Mouse (Mus musculus) retina, postnatal 1 day (tissue): Measurements from ENCODE around the gene Taf3.

Source experiments
- DNase-seq: peaks from one replicate; pipeline ENCODE4 v3.0.0-alpha.2; 2012

Taf3 gene

DNA sequence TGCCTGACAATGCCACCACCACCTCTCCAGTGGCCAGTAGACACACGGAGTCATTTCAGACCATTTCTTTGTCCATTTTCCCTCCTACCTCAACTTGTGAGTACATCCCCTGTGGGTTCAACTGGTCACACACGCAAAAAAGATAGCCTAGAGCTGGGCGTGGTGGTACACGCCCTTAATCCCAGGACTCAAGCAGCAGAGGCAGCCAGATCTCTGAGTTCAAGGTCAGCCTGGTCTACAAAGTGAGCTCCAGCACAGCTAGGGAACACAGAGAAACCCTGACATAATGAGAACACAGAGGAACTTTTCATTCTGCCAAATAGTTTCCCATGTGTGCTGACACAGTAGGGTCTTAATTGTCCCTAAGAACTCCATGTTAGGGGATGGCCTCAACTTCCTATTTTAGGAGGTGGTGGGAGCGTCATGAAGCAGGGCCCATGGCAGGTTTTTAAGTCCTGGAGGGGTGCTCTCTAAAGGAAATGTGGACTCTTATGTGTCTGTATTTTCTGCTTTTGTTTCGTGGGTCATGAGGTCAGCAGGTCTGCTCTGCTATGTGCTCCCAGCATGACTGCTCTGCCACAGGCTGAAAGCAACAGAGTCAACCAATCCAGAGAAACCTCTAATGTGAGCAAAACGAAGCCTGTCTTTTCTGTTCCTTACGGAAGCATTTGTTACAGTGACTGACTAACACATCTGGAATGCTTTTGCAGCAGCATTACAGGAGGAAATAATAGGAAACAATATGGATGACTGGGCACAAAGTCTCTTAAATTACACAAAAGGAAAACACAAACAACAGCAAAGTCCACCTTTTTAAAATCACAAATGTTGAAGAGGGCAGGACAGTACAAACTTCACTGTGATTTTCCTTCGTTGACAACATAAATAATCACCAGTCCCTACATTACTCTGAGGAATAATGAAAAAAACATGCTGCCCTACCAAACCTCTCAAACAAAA, 92.5 kb downstream of the Taf3 start:
- DNase-seq = no peak

DNA sequence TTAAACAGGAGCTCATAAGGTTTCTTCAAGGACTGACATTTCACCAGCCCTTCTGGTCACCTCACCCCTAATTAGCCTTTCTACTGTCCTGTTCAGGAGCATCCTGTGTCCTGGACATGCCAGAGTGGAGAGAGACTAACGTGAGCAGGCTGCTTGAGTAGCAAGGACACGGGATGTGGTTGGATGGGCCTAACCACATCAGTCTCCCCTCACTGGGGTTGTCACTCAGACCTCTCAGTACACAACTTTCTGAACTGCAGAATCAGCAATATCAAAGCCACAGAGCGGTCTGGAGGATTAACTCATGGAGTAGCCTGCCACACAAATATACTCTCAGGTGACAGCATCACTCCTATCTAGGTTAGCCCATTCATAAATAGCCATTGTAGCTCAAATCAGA, 101.7 kb downstream of the Taf3 start:
- no peak for DNase-seq

DNA sequence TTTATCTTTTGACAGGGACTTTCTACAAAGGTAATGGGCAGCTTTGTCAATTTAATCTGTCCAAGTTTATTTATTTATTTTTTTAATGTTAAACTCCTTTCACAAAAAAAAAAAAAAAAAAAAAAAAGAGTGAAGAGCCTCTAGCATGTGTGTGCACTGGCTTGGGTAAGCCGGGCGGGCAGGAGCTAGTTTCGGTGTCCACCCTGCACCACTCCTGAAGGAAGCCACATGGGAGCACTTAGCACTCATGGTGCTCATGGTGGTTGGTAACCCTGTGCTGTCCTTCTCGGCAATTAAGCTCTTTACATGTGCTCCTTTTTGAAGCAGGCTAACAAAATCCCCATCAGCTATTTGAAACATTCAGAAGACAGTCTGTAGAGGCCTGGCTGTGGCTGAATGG, 102.8 kb downstream of the Taf3 start:
- no peak for DNase-seq

DNA sequence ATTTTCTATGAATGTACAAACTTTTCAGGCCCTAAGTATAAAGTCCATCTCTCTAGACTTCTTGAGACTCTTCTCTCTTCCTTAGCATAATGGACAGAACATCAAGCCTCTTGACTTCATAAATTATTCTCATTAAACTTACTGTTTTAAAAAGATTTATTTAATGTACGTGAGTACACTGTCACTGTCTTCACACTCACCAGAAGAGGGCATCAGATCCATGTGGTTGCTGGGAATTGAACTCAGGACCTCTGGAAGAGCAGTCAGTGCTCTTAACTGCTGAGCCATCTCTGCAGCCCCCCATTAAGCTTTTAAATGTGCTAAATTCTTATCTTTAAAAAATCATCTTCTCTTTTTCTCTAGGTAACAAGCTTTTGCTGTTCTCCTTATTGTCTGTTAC, 105.4 kb downstream of the Taf3 start:
- no peak for DNase-seq

DNA sequence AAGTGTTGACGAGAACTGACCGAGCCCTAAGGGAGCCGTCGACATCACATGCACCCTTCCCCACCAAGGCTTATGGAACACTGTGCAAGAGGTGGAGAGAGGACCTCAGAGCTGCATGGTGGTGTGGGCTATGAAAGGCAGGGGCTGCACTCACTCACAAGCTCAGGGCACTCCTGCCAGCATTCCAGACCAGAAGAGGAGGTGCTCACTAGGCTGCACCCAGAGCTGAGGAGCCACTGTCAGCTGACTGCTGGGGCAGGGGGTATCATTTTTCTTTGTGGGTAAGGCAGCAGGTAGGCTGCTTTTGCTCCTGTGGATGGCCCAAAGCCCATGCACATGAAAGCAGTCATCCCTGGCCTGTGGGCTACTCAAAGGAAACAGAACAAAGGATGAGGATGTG, 109.1 kb downstream of the Taf3 start:
- no peak for DNase-seq

DNA sequence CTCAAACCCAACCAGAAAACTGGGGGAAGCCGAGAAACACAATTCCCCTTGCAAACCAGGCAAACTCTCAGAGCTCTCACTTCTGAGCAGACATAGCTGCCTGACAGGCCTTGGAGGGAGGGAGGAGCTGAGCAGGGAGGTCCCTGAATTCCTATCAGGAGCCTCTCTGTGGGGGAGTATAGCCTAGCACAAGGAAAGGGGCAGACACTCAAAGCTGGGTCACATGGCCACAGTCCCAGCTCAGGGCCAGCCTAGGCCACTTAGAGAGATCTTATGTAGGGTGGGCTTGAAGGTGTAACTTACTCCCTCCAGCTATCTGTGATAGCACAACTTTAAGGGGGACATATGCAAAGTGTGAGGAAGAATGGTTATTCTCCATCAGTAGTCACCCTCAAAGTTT, 112.4 kb downstream of the Taf3 start:
- no peak for DNase-seq

DNA sequence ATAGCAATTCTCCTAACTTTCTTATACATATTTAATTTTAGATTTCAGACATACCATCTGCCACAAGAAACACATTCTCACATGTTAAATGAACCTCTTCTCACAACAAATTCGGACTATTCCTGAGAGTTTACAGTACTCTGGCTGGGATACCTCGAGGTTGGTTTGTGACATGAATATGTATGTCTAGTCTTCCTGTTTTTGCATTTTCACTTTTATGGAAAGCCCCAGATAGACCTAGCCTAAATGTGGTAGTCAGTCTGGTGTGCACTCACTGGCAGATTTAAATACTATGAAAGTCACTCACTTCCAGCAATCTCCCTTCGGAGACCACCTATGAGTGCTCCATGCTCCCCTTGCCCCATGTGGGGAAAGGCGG, 121.5 kb downstream of the Taf3 start:
- DNase-seq = no peak

DNA sequence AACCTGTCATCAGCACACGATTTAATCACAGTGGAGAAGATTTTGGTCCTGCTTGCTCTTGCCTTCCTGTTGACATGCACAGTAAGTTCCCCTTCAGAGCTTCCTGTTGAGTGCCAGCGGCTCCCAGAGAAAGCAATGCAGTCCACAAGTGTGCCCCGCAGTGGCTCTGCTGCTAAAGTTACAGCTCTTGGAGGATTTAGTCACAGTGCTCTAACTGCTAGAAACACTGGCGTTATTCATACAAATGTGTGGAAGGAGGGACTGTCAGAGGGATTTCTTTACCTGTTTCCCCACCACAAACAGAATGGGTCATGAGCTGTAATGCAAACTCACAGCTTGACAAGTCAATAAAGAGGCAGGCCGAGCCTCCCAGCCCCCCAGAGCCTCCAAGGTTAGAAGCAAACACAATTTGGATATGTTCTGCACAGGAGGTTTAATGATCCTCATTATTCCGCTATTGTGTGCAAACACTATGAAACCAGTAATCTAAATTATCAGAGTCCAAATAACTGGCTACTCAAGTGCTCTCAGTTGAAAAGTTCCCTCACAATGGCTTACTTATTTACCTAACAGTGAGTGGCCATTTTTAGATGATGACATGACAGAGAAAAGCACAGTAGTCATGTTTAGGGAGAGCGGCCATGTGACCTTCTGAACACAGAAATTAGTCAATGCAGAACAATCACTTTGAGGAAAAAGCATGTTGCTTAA, 122.0 kb downstream of the Taf3 start:
- peak; percentile 56 for DNase-seq

DNA sequence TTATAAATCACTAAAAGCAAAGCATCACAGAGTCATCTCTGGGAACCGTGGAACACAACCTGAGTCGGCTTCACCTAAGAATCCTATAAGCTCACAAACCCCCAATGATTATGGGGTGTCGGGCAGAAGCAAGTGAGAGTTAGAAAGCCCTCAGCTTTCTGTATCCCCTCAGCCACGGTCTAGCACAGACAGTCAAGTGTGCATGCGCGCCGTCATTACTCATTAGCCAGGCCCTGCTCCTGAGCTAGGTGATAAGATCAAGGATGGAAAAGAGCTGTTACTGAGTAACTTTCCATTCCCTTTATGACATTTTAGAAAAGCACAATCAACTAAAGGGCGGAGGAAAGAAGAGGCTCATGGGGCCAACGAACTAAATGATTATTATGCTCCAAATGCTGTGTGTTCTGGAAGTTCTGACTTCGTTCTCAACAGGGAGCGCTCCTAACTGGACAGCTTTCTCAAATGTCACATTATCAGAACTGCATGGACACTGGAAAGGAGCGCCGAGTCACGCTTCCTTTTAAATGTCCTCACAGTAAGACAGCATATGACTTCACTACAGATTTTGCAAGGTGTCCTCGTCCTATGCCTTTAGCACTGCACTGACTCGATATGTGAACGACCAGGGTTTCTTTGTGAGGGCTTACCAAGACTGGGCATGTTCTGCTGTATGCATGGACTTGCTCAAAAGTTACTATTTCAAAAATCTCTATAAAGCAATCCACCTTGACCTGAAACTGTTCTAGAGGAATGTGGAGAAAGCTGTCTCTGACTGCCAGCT, 129.5 kb downstream of the Taf3 start:
- no peak for DNase-seq

DNA sequence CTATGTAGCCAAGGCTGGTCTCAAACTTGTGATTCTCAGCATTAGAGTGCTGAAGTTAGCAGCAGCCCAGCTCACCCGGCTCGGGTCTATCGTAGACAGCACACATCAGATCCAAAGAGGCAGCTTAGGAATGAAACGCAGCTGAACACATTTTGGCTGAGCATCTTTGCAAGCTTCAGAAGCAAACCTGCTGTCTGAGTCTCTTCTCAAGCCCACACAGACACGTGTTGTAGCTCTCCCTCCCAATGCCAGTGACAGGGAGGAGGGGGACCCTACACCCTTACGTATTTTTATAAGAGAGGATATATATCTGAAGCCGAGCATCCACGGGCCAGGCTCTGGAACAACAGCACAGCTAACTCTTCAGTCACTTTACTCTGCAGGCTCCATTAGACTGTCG, 130.8 kb downstream of the Taf3 start:
- DNase-seq = no peak

DNA sequence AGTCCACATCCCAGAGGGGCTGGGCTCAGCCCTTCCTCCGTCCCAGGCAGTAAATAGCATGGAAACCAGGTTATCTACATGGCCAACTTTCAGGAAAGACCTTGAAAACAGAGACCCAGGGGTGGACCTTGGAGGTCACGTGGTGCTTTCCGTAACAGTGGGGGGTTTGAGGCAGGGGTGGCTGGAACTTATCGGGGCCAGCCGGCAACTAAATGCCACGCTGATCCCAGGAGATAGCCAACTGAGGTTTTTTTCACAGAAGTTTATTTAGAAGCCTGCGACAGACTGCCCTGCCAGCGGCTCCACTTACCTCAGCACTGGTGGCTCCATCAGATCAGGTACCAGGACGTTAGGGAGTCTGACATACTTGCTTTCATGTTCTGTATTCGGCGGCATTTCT, 142.4 kb downstream of the Taf3 start:
- no peak for DNase-seq

DNA sequence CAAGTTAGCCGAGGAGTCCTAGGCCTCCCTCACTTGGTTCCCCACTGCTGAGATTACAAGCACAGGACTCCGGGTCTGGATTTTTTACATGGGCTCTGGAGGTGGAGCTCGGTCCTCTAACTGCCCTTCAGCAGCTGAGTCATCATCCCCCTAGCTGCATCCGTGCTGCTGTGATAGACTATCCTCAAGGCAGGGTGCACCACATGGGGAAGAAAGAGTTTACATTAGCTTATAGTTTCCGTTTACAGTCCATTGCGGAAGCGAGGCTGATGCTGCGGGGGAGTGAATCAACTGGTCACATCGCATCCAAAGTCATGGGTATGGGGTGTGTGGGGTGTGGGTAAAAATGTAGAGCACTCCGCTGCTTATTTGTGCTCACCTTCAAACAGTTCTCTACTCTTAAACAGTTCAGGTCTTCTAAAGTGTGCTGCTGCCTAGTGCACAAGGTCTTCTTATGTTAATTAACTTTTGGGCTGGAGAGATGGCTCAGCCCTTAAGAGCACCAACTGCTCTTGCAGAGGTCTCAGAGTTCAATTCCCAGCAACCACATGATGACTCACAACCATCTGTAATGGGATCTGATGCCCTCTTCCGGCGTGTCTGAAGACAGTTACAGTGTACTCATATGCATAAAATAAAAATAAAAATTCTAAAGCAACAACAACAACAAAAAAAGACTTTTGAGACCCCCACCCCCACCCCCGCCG, 144.4 kb downstream of the Taf3 start:
- no peak for DNase-seq

DNA sequence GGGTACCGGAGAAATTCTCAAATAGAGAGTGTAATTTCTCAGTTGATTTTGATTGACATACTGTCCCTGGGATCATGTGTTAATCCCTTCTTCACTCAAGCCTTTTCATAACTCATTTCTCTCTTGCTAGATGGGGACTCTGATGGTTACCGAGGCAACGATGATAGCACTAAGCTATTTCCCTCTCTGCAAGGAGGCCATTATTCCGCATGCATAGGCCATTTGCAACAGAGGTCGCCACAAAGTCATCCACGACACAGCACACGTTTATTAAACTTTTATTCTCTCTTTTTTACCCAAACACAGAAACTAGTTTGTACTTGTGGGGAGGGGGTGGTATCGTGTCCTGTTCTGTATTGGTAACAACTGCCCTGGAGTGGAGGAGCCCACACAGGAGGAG, 150.6 kb downstream of the Taf3 start:
- DNase-seq = peak; percentile 69

DNA sequence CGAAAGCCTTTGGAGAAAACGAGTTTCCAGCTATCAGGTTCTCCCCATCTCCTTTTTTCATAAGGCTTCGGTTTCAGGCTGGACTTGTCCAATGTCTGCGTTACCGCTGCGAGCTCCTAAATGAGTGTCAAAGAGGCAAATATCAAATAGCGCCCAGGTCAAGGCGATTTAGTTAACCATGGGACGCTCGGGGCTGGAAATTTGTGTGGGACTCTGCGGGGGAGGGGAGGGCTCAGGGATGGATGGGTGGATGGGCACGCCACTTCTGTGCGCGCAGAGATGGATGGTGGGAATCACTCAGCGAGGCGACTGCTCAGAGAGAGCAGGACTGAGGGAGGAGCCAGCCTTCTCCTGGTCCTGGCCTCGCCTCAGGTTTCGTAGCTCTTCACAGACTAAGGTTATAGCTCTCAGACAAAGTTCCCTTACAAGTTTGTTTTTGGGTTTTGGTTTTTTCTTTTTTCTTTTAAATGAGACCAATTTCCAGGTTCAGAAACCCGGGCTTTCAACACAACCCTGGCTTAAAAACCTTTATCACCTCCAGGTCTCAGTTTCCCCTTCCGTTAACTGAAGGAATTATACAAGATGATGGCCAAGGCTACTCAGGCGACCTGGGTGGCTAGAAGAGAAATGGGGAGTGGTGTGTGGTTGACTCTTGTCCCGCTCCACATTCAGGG, 152.2 kb downstream of the Taf3 start:
- peak; percentile 16 for DNase-seq

DNA sequence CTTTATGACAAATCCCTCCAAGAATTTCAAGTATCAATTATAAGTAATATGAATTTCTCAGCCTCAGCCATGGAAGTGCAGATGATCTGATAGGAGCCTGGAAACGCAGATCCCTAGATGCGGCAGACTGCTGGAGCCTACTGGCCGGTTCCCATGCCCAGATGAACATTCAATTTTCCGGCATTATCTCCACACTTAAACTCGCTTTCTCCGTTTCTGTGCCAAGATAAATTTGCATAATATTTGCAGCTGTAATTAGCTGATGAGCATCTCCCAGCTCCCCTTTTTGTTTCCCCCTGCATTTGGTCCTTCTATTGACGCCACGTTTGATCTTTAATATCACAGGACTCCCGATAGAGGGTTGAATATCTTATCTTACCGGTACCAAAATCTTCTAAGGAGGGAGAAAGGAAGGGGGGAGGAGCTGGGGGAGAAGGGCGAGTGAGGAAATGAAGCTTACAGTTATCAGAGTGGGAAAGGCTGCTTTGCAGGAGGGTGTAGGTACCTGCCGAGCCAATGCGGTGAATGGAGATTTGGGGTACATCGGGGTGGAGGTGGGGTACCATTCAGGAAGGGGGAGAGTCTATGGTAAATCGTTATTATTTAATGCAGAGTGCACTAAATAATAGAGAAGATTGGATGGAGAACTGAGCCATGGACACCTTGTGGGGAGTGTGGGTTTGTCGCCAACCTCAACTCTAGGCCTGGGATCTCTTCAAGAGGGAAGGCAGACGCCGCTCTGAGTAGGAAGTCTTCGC, 153.4 kb downstream of the Taf3 start:
- DNase-seq = peak; percentile 24

DNA sequence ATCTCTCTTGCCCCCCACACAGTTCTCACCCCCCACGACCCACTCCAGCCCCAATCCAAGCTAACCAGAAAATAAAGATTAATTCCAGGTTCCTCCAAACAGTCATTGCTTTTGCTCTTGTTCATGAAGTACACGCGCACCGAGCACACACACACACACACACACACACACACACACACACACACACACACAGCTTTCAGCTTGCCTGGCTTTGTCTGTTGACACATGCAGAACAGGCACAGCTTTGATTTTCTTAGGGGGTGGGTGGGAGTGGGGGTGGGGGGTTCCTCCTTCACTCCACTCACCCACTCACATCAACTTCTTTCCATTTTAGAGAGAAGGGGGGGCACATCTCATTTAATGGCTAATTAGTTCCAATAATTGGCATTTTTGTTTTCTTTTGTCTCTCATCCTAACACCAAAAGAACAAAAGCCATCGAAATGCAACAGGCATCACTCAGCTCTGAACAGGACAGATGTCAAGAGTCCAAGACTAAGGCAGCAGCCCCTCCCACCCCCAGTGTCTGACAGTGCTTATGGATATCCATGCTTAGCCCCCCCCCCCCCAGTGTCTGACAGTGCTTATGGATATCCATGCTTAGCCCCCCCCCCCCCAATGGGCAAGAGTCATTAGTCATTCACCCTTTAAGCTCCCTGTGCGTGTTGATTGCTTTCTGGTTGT, 155.0 kb downstream of the Taf3 start:
- DNase-seq = peak; percentile 38

DNA sequence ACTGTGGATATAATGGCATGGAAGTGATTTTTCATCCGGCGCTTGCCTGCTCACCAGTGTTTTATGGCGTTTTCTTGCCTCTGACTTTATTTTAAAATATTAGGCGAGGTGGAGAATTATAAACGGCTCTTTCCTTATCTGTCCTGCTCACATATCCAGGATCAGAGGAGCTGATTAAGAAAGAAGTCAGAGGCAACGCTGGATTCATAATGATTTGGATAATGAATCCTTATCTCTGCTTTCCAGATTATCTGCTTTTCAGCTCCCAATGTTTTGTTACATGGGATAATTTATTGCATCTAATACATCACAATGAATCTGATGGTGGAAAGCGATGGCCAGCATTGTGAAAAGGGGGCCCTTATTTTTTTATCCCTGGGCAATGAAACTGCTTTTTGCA, 155.9 kb downstream of the Taf3 start:
- DNase-seq = peak; percentile 24

DNA sequence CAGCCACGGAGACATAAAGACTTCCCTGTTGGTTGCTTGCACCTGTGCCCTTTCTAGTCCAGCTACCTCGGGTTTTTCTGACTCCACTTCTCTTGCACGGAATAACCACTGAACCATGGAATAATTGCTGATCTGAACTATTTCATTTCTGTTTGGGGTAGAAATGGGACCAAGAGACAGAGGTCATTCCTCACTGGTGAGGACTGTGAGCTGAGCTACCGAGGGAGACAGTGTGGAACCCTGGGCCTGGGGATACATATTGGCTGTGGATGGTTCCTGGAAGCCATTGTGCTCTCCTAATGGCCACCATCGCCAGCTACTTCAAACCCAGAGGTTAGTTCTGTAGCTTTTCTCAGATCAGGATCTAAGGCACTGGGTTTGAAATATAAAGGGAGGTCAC, 157.5 kb downstream of the Taf3 start:
- peak; percentile 5 for DNase-seq

DNA sequence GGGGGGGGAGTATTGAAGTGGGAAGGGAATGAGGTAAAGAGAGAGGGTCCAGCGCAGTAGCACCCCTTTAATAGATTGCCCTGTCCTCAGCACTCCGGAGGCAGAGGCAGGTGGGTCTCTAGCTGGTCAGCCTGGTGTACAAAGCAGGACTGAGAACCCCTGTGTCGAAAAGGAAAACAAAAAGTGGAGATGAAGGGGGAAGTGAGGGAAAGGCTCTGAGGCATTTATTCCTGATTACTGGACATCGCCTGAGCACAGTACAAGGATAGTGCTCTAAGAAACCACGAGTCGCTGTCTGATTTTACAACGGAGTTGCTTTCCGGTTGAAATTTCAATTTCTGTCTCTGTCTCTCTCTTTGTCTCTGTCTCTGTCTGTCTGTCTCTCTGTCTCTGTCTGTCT, 158.1 kb downstream of the Taf3 start:
- peak; percentile 8 for DNase-seq

DNA sequence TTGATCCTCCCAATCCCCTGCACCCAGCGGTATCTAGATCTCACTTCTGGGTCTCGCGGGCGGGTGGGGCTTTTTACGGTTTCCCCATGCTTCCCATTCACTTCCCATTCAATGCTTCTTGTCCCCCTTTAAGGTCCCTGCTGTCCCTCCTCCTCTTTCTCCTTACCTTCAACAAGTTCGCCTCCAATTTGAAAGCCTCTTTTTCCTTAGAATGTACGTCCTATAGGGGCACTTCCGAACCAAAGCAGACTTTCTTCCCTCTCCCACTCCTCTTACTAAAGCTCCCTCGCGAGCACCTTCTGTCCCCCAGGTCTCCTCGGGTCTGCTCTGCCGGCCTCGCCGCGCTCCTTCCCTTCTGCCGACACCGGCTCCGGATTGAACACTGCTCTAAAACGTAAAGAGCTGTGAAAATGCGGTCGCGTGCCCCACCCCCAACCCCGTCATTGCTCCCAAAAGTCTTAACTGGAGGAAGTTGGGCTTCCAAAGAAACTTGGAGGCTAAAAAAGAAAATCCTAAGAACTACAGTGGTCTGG, 158.7 kb downstream of the Taf3 start, which contains the start of gene Gata3:
TSS of gene Gata3 (minus strand) at position 384 of the 533 bp plus-strand sequence.
- peak; percentile 10 for DNase-seq
